Mouse (Mus musculus): Measurements from ENCODE around the gene Ehmt1.

Ehmt1 gene

GRCm38 (mm10) chr2:24806143-24806542, 113.3 kb downstream of the Ehmt1 start:
- no peak for DNase-seq (ENCODE audit: low read depth, low spot score)

GRCm38 (mm10) chr2:24805621-24806020, 113.8 kb downstream of the Ehmt1 start:
- DNase-seq (ENCODE audit: low read depth, low spot score), result no peak

- no peak for DNase-seq (ENCODE audit: low read depth, low spot score)
Observed at GRCm38 (mm10) chr2:24796833-24797457, 122.5 kb downstream of the Ehmt1 start.

- no peak for DNase-seq (ENCODE audit: low read depth, low spot score)
Observed at GRCm38 (mm10) chr2:24787250-24787649, 132.2 kb downstream of the Ehmt1 start.

- no peak for DNase-seq (ENCODE audit: low read depth, low spot score)
Observed at GRCm38 (mm10) chr2:24781253-24781652, 138.2 kb downstream of the Ehmt1 start.

- DNase-seq (ENCODE audit: low read depth, low spot score), result no peak
Observed at GRCm38 (mm10) chr2:24776831-24777230, 142.6 kb downstream of the Ehmt1 start.

- no peak for DNase-seq (ENCODE audit: low read depth, low spot score)
Observed at GRCm38 (mm10) chr2:24775951-24776587, 143.3 kb downstream of the Ehmt1 start.

- no peak for DNase-seq (ENCODE audit: low read depth, low spot score)
Observed at GRCm38 (mm10) chr2:24774832-24775231, 144.6 kb downstream of the Ehmt1 start.

- DNase-seq (ENCODE audit: low read depth, low spot score), result no peak
Observed at GRCm38 (mm10) chr2:24770861-24771260, 148.6 kb downstream of the Ehmt1 start.

- peak; percentile 65 for DNase-seq (ENCODE audit: low read depth, low spot score)
Observed at GRCm38 (mm10) chr2:24763115-24763557, 156.3 kb downstream of the Ehmt1 start, which contains the start of gene Cacna1b. Gene Cacna1b (minus strand): TSS chr2:24763152.

GRCm38 (mm10) chr2:24762446-24762960, 156.9 kb downstream of the Ehmt1 start:
- no peak for DNase-seq (ENCODE audit: low read depth, low spot score)

- DNase-seq (ENCODE audit: low read depth, low spot score), result peak; percentile 75
Observed at GRCm38 (mm10) chr2:24761923-24762445, 157.4 kb downstream of the Ehmt1 start.

- peak; percentile 47 for DNase-seq (ENCODE audit: low read depth, low spot score)
Observed at GRCm38 (mm10) chr2:24755276-24755675, 164.1 kb downstream of the Ehmt1 start.

GRCm38 (mm10) chr2:24752599-24752998, 166.8 kb downstream of the Ehmt1 start:
- DNase-seq (ENCODE audit: low read depth, low spot score), result no peak

GRCm38 (mm10) chr2:24750051-24750450, 169.4 kb downstream of the Ehmt1 start:
- DNase-seq (ENCODE audit: low read depth, low spot score), result no peak

GRCm38 (mm10) chr2:24747878-24748277, 171.5 kb downstream of the Ehmt1 start:
- no peak for DNase-seq (ENCODE audit: low read depth, low spot score)

Measured in embryo, embryonic 11.5 days (tissue).